Mouse (Mus musculus): ENCODE results near the gene Acsbg2.
A peak's percentile ranks its signal among the peaks of the same experiment; 100 is the strongest.

Gene Acsbg2

DNA sequence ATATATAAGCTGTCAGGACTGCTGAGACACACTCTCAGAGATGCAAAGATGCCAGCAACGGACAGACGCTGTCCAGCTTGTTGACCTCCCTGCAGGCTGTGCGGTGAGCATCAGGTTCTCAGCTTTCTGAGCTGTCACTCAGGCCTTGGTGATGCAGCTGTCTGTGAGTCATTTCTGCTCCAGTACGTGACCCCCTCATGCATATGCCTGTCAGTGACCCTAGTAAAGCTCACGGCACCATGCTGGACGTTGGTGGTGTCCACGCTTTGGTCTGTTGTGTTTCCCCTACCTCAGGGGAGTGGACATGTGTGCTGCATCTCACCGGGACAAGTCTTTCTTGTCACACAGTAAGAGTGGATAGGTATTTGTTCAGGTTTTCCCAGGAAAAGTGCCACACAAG is 2.5 kb downstream of the Acsbg2 start:
- DNase-seq (ENCODE audit: low read depth, low spot score): no peak

GRCm38 (mm10) chr17:56870287-56870953 is 3.8 kb downstream of the Acsbg2 start:
- DNase-seq (ENCODE audit: low read depth, low spot score): no peak

GRCm38 (mm10) chr17:56869481-56869977 is 4.7 kb downstream of the Acsbg2 start:
- DNase-seq (ENCODE audit: low read depth, low spot score): no peak

DNA sequence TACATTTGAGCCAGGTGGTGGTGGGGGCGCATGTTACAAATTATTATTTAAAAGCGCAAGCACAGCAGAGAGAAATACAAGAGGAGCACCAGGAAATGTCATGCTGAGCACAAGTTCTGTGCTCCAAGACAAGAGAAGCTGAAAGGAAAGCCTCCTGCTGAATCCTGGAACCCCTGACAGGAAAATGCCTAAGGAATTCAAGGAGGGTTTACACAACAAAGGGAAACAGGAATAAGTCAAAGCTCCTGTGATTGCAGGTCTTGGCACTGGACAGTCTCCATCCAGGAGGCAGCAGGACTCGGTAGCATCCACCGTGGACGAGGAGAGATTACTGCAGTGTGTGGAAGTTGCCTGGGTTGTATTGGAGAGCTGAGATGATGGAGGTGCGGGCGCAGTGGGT is 8.2 kb downstream of the Acsbg2 start:
- DNase-seq (ENCODE audit: low read depth, low spot score): no peak

DNA sequence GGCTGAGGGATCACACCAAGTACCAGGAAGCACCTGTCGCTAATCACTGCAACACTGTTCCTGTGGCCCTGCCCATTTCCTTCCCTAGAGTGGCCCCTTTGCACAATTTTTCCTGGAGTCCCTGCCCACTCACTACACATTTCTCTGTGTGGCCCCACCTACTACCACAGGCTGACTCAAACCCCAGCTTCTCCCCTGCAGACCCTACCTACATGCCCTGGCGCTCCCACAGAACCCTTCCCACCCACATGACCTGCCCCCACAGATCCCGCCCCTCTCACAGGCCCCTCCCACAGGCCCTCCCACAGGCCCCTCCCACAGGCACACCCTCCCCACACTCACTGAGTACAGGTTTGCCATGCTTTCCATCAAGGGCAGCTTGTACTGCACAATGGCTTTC is 13.1 kb downstream of the Acsbg2 start:
- DNase-seq (ENCODE audit: low read depth, low spot score): no peak

DNA sequence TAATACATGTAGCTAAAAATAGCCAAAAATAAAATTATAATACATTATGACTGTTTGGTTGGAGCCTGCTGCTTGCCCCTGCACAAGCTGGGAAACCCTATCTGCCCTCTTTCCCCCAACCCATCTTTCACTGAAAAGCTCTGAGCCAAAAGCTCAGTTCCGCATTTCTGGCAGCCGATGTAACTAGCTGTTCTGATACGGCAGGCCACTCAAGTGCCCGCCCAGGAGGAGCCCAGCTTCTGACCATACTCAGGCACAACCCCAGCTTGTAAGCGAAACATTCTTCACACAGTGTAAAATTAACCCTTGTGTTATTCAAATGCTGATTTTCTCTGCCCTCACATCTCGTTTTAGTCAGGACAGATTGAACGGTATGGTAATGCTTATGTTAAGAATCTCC is 15.3 kb downstream of the Acsbg2 start:
- no peak for DNase-seq (ENCODE audit: low read depth, low spot score)

GRCm38 (mm10) chr17:56858216-56858615 is 16.0 kb downstream of the Acsbg2 start:
- DNase-seq (ENCODE audit: low read depth, low spot score): no peak

- no peak for DNase-seq (ENCODE audit: low read depth, low spot score)
Observed at GRCm38 (mm10) chr17:56855421-56855820, 18.8 kb downstream of the Acsbg2 start.

- DNase-seq (ENCODE audit: low read depth, low spot score): no peak
Observed at GRCm38 (mm10) chr17:56851167-56851566, 23.1 kb downstream of the Acsbg2 start.

DNA sequence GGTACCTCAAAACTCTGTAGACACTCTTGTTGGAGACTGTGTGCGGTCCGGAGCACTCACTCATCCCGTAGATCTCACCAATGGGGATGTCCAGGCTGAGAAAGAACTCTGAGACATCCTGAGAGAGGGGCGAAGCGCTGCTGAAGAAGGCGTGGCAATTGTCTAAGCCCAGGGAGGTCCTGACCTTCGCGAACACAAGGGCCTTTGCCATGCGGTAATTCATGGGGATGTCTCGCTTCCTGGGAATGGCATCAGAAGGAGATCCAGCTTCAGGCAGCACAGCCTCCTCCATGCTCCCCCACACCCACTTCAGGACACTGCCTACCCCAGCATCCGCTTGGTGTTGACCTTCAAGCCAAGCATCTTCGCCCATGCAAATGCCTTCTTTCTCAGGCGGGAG is 24.5 kb downstream of the Acsbg2 start:
- no peak for DNase-seq (ENCODE audit: low read depth, low spot score)

DNA sequence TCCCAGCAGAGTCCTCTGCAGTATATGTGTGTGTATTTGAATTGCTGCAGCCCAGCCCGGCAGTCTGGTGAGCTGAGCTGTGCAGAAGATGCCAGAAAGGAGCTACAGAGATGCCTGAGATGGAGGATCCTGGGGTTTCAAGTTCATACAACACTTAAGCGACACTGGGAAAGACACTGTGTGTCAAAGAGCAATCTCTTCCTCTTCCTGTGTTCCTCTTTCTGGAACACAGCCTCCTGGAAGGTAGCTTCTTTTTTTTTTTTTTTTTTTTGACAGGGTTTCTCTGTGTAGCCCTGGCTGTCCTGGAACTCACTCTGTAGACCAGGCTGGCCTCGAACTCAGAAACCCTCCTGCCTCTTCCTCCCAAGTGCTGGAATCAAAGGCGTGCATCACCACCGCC is 25.5 kb downstream of the Acsbg2 start:
- no peak for DNase-seq (ENCODE audit: low read depth, low spot score)

DNA sequence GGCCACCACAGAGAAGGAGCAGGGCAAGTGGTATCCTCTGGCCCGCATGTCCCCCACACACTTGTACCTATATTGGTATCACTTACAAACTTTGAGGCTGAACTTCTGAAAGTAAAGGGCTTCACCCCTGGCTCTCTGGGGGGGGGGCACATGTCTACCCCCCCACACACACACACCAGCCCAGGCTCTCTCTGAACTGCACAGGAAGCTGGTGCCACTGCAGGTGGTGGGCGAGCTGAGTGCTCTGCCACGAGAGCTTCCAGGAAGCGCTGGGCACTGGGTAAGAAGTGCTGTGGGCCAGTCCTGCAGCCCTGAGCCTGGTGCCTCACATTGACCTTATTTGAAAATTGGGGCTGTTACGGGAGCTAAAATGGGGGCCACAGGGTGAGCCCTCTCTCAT is 30.6 kb downstream of the Acsbg2 start:
- no peak for DNase-seq (ENCODE audit: low read depth, low spot score)

- DNase-seq (ENCODE audit: low read depth, low spot score): no peak
Observed at GRCm38 (mm10) chr17:56842173-56842572, 32.1 kb downstream of the Acsbg2 start.

GRCm38 (mm10) chr17:56840524-56840923 is 33.7 kb downstream of the Acsbg2 start:
- no peak for DNase-seq (ENCODE audit: low read depth, low spot score)

DNA sequence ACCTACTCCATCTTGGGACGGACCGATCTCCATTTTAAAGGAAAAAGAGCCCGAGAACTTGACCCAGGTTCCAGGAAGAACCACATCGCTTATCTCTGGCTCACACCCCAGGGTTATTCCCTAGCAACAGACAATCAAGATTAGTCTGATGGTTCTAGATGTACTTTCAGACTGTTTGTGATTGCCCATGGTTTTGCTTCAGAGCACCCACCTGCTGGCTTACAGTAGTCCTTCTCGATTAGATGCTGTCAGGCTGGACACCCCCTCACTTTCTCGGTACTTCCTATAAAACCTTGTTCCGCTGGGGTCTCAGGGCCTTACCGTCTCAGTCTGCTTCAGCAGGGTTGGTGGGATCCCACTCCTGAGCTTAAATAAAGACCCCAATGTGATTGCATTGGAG is 37.9 kb downstream of the Acsbg2 start:
- DNase-seq (ENCODE audit: low read depth, low spot score): no peak

- no peak for DNase-seq (ENCODE audit: low read depth, low spot score)
Observed at GRCm38 (mm10) chr17:56833381-56833780, 40.9 kb downstream of the Acsbg2 start.

GRCm38 (mm10) chr17:56832918-56833317 is 41.3 kb downstream of the Acsbg2 start:
- no peak for DNase-seq (ENCODE audit: low read depth, low spot score)

DNA sequence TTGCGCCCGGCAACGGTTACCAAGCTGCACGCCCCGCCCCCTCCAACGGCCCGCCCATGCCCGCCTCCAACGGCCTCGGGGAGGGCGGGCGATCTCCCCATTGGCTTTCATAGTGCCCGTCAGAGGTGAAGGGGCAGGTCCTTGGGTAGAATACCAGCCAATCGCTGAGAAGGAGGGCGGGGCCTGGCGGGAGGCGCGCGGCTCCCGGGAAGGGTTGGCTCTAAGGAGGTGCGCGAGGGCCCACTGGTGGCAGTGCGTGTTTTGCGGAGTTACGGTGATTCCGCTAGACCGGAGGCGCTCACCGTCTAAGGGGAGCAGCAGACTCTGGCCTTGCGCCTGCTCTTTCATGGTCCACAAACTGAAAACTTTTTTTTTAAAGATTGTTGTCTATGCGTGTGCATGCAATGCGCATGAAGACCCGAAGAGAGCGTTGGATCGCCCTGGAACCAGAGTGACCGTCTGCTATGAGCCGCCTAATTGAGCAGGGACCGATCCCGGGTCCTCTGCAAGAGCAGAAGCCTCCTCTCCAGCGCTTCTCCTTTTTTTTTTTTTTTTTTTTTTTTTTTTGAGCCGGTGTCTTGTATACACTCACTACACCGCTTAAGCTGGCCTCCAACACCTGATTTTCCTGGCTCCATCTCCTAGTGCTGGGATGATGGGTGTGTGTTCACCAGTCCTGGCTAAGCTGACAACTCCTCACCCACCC is 43.0 kb downstream of the Acsbg2 start:
- peak; percentile 96 for DNase-seq (ENCODE audit: low read depth, low spot score)

DNA sequence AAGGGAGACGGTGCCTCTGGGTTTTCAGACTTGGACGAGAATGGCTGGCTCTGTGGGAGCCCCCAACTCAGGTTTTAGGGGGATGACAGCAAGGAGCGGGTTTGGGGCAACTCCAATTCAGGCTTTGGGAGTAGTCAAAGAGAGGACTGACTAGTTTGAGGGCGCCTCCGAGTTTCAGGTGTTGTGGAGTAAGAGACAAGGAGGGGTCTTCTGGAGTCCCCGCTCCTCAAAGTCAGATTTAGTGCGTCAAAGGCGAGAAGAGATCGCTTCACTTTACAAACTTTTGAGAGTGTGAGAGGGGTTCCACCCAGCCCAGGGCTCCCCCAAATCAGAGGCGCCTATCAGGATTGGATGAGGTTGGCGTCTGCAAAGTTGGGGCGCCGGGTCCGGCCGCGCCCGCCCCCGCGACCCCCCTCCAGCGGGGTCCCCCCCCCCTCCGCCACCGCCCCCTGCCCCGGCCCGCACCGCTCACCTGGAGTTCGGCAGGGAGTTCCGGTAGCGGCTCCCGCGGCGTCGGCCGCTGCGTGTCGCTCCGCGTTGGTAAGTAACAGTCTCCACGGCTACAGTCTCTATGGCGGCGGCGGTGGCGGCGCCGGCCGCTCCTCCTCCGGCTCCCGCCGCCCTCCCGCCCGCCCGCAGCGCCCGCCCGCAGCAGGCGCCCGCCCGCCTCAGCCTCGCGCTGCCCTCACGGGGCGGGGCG is 43.7 kb downstream of the Acsbg2 start, which contains the start of gene Rfx2:
Rfx2 (minus strand) TSS at position 603 of the 700 bp plus-strand sequence.
- DNase-seq (ENCODE audit: low read depth, low spot score): no peak

GRCm38 (mm10) chr17:56829795-56830194 is 44.5 kb downstream of the Acsbg2 start:
- no peak for DNase-seq (ENCODE audit: low read depth, low spot score)

DNA sequence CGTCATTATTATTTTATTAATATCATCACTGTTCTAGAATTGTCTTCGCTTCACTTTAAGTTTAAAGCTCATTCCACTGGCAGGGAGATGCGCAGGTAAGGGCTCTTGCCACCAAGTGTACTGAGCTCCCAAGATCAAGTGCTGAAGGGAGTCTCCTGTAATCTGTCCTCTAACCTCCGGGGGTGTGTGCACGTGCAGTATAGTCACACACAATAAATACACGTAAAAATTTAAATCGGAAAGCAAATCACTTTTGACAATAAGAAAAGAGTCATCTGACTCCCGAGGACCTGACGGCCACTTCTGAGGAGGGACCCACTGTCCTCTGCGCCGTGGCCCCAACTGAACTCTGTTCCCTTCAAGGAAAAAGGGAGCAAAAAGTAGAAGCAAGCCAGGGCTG is 45.1 kb downstream of the Acsbg2 start:
- no peak for DNase-seq (ENCODE audit: low read depth, low spot score)

DNA sequence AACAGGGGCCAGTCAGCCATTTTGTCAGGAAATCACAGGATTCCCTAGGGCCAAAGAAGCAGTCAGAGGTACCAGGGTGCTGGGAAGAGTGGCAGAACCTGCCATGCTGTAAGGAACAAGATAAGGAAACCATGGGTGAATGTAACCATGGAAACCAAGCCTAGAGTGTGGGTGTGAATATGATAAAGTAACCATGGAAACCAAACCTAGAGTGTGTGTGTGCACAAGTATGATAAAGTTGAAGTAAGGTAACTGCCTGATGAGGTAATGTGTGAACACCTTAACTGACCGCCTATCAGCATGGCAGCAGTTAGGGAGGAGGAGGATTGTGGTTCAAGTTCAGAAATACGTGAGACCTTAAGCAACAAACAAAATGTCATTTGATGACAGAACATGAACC is 47.5 kb downstream of the Acsbg2 start:
- peak; percentile 57 for DNase-seq (ENCODE audit: low read depth, low spot score)

DNA sequence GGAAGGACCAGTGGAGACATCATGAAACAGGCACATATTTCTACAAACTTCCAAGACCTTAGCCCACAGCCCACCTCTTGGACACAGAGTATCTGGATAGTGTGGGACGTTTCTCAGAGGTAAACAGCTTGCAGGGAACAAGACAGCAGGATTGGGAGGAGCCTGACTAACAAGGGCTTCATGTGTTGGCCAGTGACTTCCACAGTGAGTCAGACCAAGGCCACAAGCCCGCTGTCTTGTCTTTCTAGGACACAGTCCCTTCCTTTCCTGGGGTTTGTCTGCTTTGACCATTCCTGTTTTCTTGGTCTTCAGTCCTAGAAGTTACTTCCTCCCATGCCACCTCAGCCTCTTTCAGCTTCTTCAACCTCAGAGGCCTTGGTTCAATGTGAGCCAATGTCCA is 50.9 kb downstream of the Acsbg2 start:
- DNase-seq (ENCODE audit: low read depth, low spot score): no peak
